Mouse (Mus musculus) left cerebral cortex, postnatal 4 days (tissue): ENCODE data around the gene Slc25a26. TPM values are rescaled to one million over a fixed set of nuclear protein-coding genes. Genes with fewer than 3 reads are reported as not detected.
"Not testable (repeated sequence)": the region's sequence is repeated elsewhere in the genome, so short reads cannot be mapped to it uniquely, and the experiment has no call there.

Experiments
- DNase-seq: peaks from one replicate; pipeline ENCODE4 v3.0.0-alpha.2; 2022
- intact Hi-C: fragments of 180-260 bp; cut with DNase I; formaldehyde crosslinking; loops from one replicate; pipeline ENCODE4 v1.15.1; 2025
- total RNA-seq, 2 experiments: library from RNA; stranded (reverse); gene quantifications; 2 replicates each; pipeline ENCODE4 v1.2.3; 2021

Slc25a26 gene
- total RNA-seq, 2 experiments from 2014 or later: 8.1 to 11.0 TPM

GRCm38 (mm10) chr6:94550298-94550697 is 50.2 kb downstream of the Slc25a26 start:
- intact Hi-C loops: no loop called here
- peak; percentile 48 for DNase-seq

DNA sequence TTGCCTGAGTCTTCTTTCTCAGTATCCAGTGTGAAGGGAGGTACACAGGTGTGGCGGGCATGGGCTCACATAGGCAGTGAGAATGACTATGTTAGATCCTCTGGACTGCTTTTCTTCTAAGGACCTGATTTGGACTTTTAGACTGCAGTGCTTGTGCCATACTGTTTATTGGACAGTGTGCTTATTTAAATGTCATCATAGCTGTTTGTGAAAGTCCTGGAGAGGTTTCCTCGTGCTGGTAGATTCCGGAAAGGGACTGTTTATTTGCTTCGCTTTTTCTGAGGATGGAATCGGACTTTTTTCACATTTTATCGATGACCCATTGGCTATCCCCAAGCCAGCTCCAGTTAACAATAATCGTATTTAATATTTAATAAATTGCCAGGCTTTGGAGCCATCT is 50.7 kb downstream of the Slc25a26 start:
- intact Hi-C loops: no loop called here
- no peak for DNase-seq

GRCm38 (mm10) chr6:94553085-94553484 is 53.0 kb downstream of the Slc25a26 start:
- intact Hi-C loops: no loop called here
- peak; percentile 24 for DNase-seq

DNA sequence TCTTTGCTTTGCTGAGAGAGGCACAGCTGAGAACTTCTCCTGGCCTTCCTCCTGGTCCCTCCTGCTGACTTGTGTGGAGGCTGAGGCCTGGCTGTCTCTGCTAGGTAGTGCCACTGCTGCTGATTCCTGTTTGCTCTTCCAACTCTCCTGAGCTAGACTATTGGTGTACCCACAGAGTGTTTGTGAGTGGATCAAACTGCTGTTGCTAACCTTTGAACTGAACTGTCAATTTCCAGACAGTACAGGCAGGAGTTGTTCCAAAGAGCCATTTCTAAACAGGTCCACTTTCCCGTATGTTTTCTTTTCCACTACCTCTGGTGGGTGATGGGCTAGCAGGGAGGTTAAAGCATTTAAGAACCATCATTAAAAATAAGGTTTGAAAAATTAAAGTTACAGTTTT is 58.5 kb downstream of the Slc25a26 start:
- DNase-seq, intact Hi-C loops: not testable (repeated sequence)

GRCm38 (mm10) chr6:94560896-94561295 is 60.8 kb downstream of the Slc25a26 start:
- no peak for DNase-seq
- intact Hi-C loops: no loop called here

DNA sequence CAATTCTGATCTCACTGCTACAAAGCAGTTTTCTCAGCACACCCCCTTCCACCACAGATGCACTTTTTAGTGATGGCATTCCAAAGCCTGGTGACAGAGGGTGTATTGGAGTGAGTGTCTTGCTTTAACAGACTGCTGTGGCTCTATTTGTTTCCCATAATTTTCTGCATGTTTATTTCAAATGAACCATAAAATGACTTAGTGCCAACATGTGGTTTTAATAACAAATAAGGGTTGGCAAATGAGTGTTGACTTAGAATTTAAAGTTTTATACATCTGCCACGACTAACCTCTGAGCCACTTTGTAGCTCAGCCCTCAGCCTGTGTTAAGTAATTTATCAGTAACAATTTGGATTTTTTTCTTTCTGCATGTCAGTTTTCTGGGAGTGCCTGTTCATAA is 61.2 kb downstream of the Slc25a26 start:
- no peak for DNase-seq
- intact Hi-C loops: no loop called here

GRCm38 (mm10) chr6:94563203-94563940 is 63.2 kb downstream of the Slc25a26 start:
- intact Hi-C loops: no loop called here
- no peak for DNase-seq

GRCm38 (mm10) chr6:94565766-94566165 is 65.6 kb downstream of the Slc25a26 start:
- DNase-seq: no peak
- intact Hi-C loops: no loop called here

- DNase-seq: no peak
- intact Hi-C loops: no loop called here
Measured at GRCm38 (mm10) chr6:94568040-94568439, 67.9 kb downstream of the Slc25a26 start.

GRCm38 (mm10) chr6:94575526-94576166 is 75.5 kb downstream of the Slc25a26 start:
- intact Hi-C loops: no loop called here
- DNase-seq: no peak

DNA sequence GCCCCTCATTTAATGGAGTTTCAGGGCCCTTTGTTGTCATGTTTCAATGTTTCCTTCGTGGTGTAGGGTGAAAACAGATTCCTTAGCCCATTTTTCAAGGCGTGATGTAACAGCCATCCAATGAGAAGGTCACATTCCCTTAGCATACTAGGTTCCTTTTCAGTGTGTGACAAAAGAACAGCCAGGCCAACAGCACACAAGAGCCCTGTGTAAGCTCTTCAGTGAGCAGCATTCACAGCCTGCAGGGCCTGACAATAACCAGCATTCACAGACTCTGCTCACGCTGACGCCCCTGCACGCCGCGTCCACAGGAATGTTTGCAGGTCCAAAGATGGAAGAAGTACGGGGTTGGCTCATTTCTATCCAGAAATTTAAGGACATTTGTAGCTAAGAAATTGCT is 77.9 kb downstream of the Slc25a26 start:
- DNase-seq: no peak
- intact Hi-C loops: no loop called here

GRCm38 (mm10) chr6:94582055-94582454 is 81.9 kb downstream of the Slc25a26 start:
- no peak for DNase-seq

DNA sequence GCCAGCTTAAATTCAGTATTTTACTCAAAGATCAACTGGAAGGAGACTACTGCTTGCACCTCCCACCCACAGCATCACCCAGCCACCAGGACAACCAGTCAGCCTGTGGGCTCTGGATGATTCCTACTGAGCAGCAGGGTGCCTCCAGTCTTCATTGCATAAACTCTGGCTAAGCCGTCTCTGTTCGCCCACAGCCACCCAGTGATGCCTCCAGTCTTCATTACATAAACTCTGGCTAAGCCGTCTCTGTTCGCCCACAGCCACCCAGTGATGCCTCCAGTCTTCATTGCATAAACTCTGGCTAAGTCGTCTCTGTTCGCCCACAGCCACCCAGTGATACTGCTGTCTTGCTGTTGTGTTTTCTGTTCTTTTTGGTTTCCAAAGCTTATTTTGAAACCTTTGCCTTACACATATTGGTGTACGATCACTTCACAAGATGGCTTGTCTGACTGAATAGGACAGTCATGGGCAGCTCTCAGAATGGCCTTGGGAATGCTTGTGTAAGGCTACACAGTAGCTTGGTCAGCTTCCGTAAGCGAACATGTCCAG is 84.1 kb downstream of the Slc25a26 start:
- DNase-seq: no peak

More at GRCm38 (mm10) chr6:94582055-94582454, 81.9 kb downstream of the Slc25a26 start:
- intact Hi-C loops: no loop called here

GRCm38 (mm10) chr6:94584976-94585375 is 84.8 kb downstream of the Slc25a26 start:
- intact Hi-C loops: no loop called here
- no peak for DNase-seq

More for the DNA sequence above, 84.1 kb downstream of the Slc25a26 start:
- intact Hi-C loops: no loop called here

- no peak for DNase-seq
- intact Hi-C loops: no loop called here
Measured at GRCm38 (mm10) chr6:94588365-94588764, 88.2 kb downstream of the Slc25a26 start.

GRCm38 (mm10) chr6:94592243-94592642 is 92.1 kb downstream of the Slc25a26 start:
- no peak for DNase-seq
- intact Hi-C loops: no loop called here

GRCm38 (mm10) chr6:94592710-94593109 is 92.6 kb downstream of the Slc25a26 start:
- intact Hi-C loops: no loop called here
- DNase-seq: no peak

- intact Hi-C loops: no loop called here
- DNase-seq: no peak
Measured at GRCm38 (mm10) chr6:94594096-94594665, 94.0 kb downstream of the Slc25a26 start.

DNA sequence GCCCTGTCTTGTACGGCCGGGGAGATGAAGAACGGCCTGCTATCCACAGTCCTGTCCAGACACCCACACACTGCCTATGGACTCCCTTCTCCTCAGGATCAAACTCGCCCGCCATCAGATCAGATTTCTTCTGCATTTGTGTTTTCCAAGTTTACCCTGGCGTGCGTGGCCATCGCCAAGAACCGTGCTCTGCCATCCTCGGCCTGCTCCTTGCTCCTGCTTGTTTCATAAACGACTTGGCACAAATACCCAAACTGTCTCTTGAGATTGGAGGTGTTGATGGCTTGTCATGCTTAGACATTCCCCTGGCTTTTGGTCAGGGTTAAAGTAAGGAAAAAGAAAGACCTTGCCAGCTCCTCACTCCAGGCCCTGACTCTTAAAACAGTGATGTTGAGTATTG is 94.6 kb downstream of the Slc25a26 start:
- DNase-seq: no peak
- intact Hi-C loops: no loop called here

DNA sequence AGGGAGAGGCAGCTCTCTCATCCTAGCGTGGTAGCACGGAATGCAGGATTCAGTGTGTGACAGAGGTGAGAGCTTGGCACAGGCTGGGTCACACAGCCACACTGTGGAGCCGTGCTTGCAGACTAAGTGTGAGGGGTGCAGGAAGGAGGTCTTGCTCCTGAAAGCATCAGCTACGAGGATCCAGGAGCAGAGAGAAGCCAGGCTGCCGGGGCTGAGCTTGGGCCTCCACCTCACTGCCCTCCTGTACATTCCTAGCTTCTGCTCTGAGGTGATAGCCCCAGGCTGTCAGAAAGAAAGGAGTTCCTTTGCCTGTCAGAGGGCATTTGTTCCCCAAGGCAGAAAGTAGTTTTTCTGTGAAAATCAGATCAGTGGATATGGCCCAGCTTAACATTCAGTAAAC is 95.1 kb downstream of the Slc25a26 start:
- no peak for DNase-seq
- intact Hi-C loops: no loop called here

DNA sequence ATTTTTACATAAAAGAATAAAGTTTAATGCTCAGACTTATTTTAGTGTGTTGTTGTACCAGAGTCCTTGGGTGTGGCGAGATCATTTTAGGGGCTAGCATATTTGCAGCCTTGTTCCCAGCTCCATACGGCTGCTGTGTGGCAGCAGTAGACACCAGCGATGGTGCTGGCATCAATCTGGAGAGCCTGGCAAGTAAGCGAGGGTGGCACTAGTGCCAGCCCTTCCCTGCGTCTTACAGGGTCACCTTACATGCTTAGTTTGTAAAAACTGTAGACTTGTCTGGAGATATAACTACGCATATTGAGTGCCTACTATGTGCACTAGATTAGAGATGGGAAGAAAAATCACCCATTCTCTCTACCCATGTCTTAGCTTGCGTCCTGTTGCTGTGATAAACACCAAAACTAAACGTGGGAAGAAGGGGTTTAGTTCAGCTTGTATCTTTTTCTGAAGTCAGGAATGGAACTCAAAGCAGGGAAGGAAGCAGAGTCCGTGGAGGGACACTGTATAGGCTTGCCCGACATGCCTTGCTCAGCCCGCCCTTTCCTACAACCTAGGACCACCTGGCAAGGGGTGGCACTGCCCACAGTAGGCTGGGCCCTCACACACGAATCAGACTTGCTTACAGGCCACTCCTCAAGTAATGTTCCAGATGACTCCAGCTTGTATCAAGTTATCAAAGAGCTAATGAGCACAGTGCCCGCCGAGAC is 96.1 kb downstream of the Slc25a26 start:
- peak; percentile 27 for DNase-seq
- intact Hi-C loops: no loop called here
